Mouse (Mus musculus) forebrain, embryonic 13.5 days (tissue): ENCODE measurements around the gene Obox3. TPM values are rescaled to one million over a fixed set of nuclear protein-coding genes. Genes with fewer than 3 reads are reported as not detected.
"Not testable (repeated sequence)": the region's sequence is repeated elsewhere in the genome, so short reads cannot be mapped to it uniquely, and the experiment has no call there.

Experiments used
- ATAC-seq: fragments of 200-750 bp; cut with Nextera tagmentation; 2 replicates; pipeline ENCODE4 v1.8.0; 2017
- H3K27ac ChIP-seq: fragments of 300-500 bp; sonication (generic); 2 replicates; pipeline ENCODE4 v1.5.1; 2015; ENCODE audit warnings: inconsistent platforms, mild to moderate bottlenecking, moderate library complexity
- H3K27me3 ChIP-seq: fragments of 300-500 bp; sonication (generic); 2 replicates; pipeline ENCODE4 v1.6.1; 2015; ENCODE audit warnings: mild to moderate bottlenecking, inconsistent platforms
- H3K36me3 ChIP-seq: fragments of 300-500 bp; sonication (generic); 2 replicates; pipeline ENCODE4 v1.6.1; 2015; ENCODE audit warnings: mild to moderate bottlenecking, inconsistent platforms; ENCODE audit not compliant: poor library complexity, severe bottlenecking
- H3K4me1 ChIP-seq: fragments of 300-500 bp; sonication (generic); 2 replicates; pipeline ENCODE4 v1.6.1; 2015; ENCODE audit warnings: inconsistent platforms
- H3K4me2 ChIP-seq: fragments of 300-500 bp; sonication (generic); 2 replicates; pipeline ENCODE4 v1.6.1; 2015; ENCODE audit warnings: inconsistent platforms, mild to moderate bottlenecking, moderate library complexity
- H3K4me3 ChIP-seq: fragments of 300-500 bp; sonication (generic); 2 replicates; pipeline ENCODE4 v1.5.1; 2015; ENCODE audit warnings: mild to moderate bottlenecking, inconsistent platforms
- H3K9ac ChIP-seq: fragments of 300-500 bp; sonication (generic); 2 replicates; pipeline ENCODE4 v1.6.1; 2015; ENCODE audit warnings: mild to moderate bottlenecking, inconsistent platforms
- H3K9me3 ChIP-seq: fragments of 300-500 bp; sonication (generic); replicated peaks from 2 replicates; pipeline ENCODE4 v1.6.1; 2016; ENCODE audit warnings: inconsistent platforms
- WGBS: fragments of 180-500 bp; shearing (Covaris S2); methylation state at CpG from one replicate; pipeline ENCODE4 v1.1.7; 2015; 5-methylcytosine and 5-hydroxymethylcytosine counted together
- polyA plus RNA-seq: library from polyadenylated mRNA; unstranded; fragments of >200 nt; fragmentation: Nextera tagmentation; extraction: Ambion mirVana; gene quantifications from 2 replicates; pipeline ENCODE4 v1.2.1, GENCODE M21; 2015

Gene Obox3
- polyA plus RNA-seq = not detected in 2 replicates

DNA sequence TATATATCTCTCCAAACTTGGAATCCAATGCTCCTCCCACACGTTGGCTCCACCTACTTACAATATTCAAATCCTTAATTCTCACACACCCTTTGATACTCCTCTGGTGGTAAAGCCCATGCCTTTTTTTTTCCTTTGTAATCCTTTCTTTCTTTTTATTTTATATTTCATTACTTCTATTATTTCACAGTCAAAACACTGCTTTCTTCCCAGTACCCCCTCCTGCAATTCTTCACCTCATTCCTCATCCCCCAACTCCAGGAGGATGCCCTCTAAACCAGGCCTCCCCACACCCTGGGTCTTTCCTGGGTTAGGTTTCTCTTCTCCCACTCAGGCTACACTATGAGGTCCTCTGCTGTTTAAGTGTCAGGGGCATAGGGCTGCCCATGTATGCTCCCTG, at the start of gene Obox3:
Gene Obox3, minus strand, starts transcription at position 101 of the 400 bp plus-strand sequence.
- not testable (repeated sequence) for H3K27ac ChIP-seq, ATAC-seq
- 32% methylated on average over 1 of the region's 1 CpGs for WGBS

DNA sequence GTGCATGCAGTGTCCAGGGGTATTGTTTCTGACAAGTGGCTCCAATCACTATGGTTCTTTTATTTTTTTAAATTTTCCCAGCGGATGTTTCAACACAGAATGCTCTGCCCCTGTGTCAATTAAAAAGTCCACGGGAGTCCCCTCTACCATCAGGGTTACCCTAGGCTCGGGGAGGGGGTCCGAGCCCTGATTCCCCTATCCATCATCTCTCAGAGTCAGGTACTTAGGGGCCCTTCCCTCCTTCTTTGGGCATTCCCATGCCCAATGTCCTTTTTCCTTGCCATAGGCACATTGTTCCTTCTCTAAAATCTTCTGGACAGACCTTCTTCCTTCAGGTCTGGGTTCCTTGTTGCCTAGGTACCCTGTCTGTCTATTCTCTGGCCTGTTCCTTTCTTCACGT, 130.3 kb downstream of the Obox3 start:
- H3K27me3 ChIP-seq, H3K4me1 ChIP-seq, H3K36me3 ChIP-seq, H3K9me3 ChIP-seq, ATAC-seq, H3K27ac ChIP-seq, H3K9ac ChIP-seq, H3K4me3 ChIP-seq, H3K4me2 ChIP-seq: not testable (repeated sequence)
- WGBS = 82% methylated on average over 5 of the region's 5 CpGs

More for the DNA sequence above, at the start of gene Obox3:
- not testable (repeated sequence) for H3K4me2 ChIP-seq, H3K4me3 ChIP-seq, H3K9ac ChIP-seq, H3K36me3 ChIP-seq, H3K27me3 ChIP-seq, H3K4me1 ChIP-seq, H3K9me3 ChIP-seq

Other genes starting within 250 kb of the Obox3 start
- gene Obox5, start 110.2 kb upstream of the Obox3 start, polyA plus RNA-seq = not detected in 2 replicates
- not detected in 2 replicates for gene Obox6, start 199.8 kb upstream of the Obox3 start, polyA plus RNA-seq
- not detected in 2 replicates for gene Crx, start 240.1 kb upstream of the Obox3 start, polyA plus RNA-seq
- not detected in 2 replicates for gene Crxos, start 242.7 kb upstream of the Obox3 start, polyA plus RNA-seq